Mouse (Mus musculus) MEL (cell line): Measurements from ENCODE around the gene Washc2. TPM values are rescaled to one million over a fixed set of nuclear protein-coding genes. Genes with fewer than 3 reads are reported as not detected.
"Not testable (repeated sequence)": the region's sequence is repeated elsewhere in the genome, so short reads cannot be mapped to it uniquely, and the experiment has no call there.

Source experiments
- DNase-seq: peaks from one replicate; pipeline ENCODE4 v3.0.0; 2011; ENCODE audit warnings: low read depth, low spot score
- H3K27ac ChIP-seq: 2 replicates; pipeline ENCODE4 v1.5.1; 2012; ENCODE audit warnings: low read depth, mild to moderate bottlenecking, control low read depth, low read length, moderate library complexity; ENCODE audit not compliant: control insufficient read depth
- H3K27me3 ChIP-seq, 2 experiments: fragments of 150-350 bp in 1 of 2; sonication (generic) in 1 of 2; 2 replicates each; pipeline ENCODE4 v1.6.1; 2012; ENCODE audit warnings: low read length in 2 of 2, mild to moderate bottlenecking in 2 of 2, improper control_type of control experiment in 1 of 2, moderate library complexity in 1 of 2; ENCODE audit not compliant: insufficient read depth in 2 of 2, control insufficient read depth in 1 of 2
- H3K36me3 ChIP-seq, 2 experiments: 2 replicates each; pipeline ENCODE4 v1.6.1; 2012 to 2014; ENCODE audit warnings: low read length in 2 of 2, improper control_type of control experiment in 1 of 2, inconsistent platforms in 1 of 2, mild to moderate bottlenecking in 1 of 2; ENCODE audit not compliant: insufficient read depth in 2 of 2, control insufficient read depth in 1 of 2
- H3K4me1 ChIP-seq, 2 experiments: fragments of 150-350 bp in 1 of 2; sonication (generic) in 1 of 2; 2 replicates each; pipeline ENCODE4 v1.6.1; 2012; ENCODE audit warnings: low read length in 2 of 2, improper control_type of control experiment in 1 of 2, mild to moderate bottlenecking in 1 of 2; ENCODE audit not compliant: insufficient read depth in 2 of 2, control insufficient read depth in 1 of 2
- H3K4me3 ChIP-seq, 2 experiments: fragments of 150-350 bp in 1 of 2; sonication (generic) in 1 of 2; 2 replicates each; pipeline ENCODE4 v1.5.1; 2012; ENCODE audit warnings: low read depth in 2 of 2, low read length in 2 of 2, mild to moderate bottlenecking in 2 of 2, moderate library complexity in 2 of 2, control low read depth in 1 of 2, improper control_type of control experiment in 1 of 2; ENCODE audit not compliant: control insufficient read depth in 1 of 2, insufficient read depth in 1 of 2
- H3K79me2 ChIP-seq: 2 replicates; pipeline ENCODE4 v1.6.1; 2012; ENCODE audit warnings: mild to moderate bottlenecking, low read length, moderate library complexity; ENCODE audit not compliant: control insufficient read depth, poor library complexity, insufficient read depth
- H3K9ac ChIP-seq: 2 replicates; pipeline ENCODE4 v1.6.1; 2012; ENCODE audit warnings: low read depth, mild to moderate bottlenecking, control low read depth, low read length, moderate library complexity; ENCODE audit not compliant: control insufficient read depth, poor library complexity, severe bottlenecking
- H3K9me3 ChIP-seq: fragments of 150-350 bp; sonication (generic); replicated peaks from 2 replicates; pipeline ENCODE4 v1.6.1; 2012; ENCODE audit warnings: mild to moderate bottlenecking, low read length, improper control_type of control experiment, moderate library complexity; ENCODE audit not compliant: insufficient read depth
- CHD2 ChIP-seq: IDR thresholded peaks from 2 replicates; pipeline ENCODE4 v1.6.1; 2011; ENCODE audit warnings: low read length, improper control_type of control experiment
- CTCF ChIP-seq, 3 experiments: IDR thresholded peaks in 2 of 3; conservative IDR thresholded peaks in 1 of 3; 2 replicates each; pipeline ENCODE4 v1.5.1; 2011 to 2012; ENCODE audit warnings: low read length in 3 of 3, low read depth in 2 of 3, mild to moderate bottlenecking in 2 of 3, improper control_type of control experiment in 1 of 3, inconsistent platforms in 1 of 3, mixed read lengths in 1 of 3, moderate library complexity in 1 of 3; ENCODE audit not compliant: control insufficient read depth in 1 of 3, insufficient read depth in 1 of 3, poor library complexity in 1 of 3, severe bottlenecking in 1 of 3
- E2F4 ChIP-seq: IDR thresholded peaks from 2 replicates; pipeline ENCODE4 v1.6.1; 2011; ENCODE audit warnings: low read depth, low read length, improper control_type of control experiment, borderline replicate concordance
- ELF1 ChIP-seq: IDR thresholded peaks from 2 replicates; pipeline ENCODE4 v1.6.1; 2014; ENCODE audit warnings: low read depth, mild to moderate bottlenecking, inconsistent platforms, low read length, improper control_type of control experiment, moderate library complexity
- EP300 ChIP-seq, 2 experiments: IDR thresholded peaks; 2 replicates each; pipeline ENCODE4 v1.6.1; 2011; ENCODE audit warnings: improper control_type of control experiment in 2 of 2, low read length in 2 of 2, low read depth in 1 of 2, mild to moderate bottlenecking in 1 of 2
- GABPA ChIP-seq: IDR thresholded peaks from 2 replicates; pipeline ENCODE4 v1.6.1; 2012; ENCODE audit warnings: low read depth, mild to moderate bottlenecking, inconsistent platforms, low read length, improper control_type of control experiment, moderate library complexity
- GATA1 ChIP-seq: IDR thresholded peaks from 2 replicates; pipeline ENCODE4 v1.6.1; 2011; ENCODE audit warnings: low read depth, low read length, improper control_type of control experiment
- HCFC1 ChIP-seq: IDR thresholded peaks from 2 replicates; pipeline ENCODE4 v1.6.1; 2012; ENCODE audit warnings: low read depth, mild to moderate bottlenecking, inconsistent platforms, low read length, improper control_type of control experiment, moderate library complexity
- KAT2A ChIP-seq: conservative IDR thresholded peaks from 2 replicates; pipeline ENCODE4 v1.6.1; 2012; ENCODE audit warnings: low read depth, low read length, improper control_type of control experiment, inconsistent platforms
- MAZ ChIP-seq: IDR thresholded peaks from 2 replicates; pipeline ENCODE4 v1.6.1; 2012; ENCODE audit warnings: low read depth, mild to moderate bottlenecking, inconsistent platforms, low read length, improper control_type of control experiment
- MEF2A ChIP-seq: IDR thresholded peaks from 2 replicates; pipeline ENCODE4 v1.6.1; 2014; ENCODE audit warnings: low read depth, mild to moderate bottlenecking, inconsistent platforms, low read length, improper control_type of control experiment; ENCODE audit not compliant: poor library complexity, insufficient replicate concordance, severe bottlenecking; ENCODE audit errors: extremely low read depth
- MYC ChIP-seq: IDR thresholded peaks from 2 replicates; pipeline ENCODE4 v1.6.1; 2011; ENCODE audit warnings: low read depth, mild to moderate bottlenecking, low read length, improper control_type of control experiment, moderate library complexity
- POLR2A ChIP-seq, 2 experiments: IDR thresholded peaks; 2 replicates each; pipeline ENCODE4 v1.6.1; 2011 to 2012; ENCODE audit warnings: low read length in 2 of 2, mild to moderate bottlenecking in 2 of 2, control low read depth in 1 of 2, improper control_type of control experiment in 1 of 2, low read depth in 1 of 2, moderate library complexity in 1 of 2; ENCODE audit not compliant: control insufficient read depth in 1 of 2, insufficient read depth in 1 of 2, poor library complexity in 1 of 2
- POLR2AphosphoS2 ChIP-seq: IDR thresholded peaks from 2 replicates; pipeline ENCODE4 v1.6.1; 2011; ENCODE audit warnings: low read length, improper control_type of control experiment
- POLR2AphosphoS5 ChIP-seq: IDR thresholded peaks from 2 replicates; pipeline ENCODE4 v1.6.1; 2012; ENCODE audit warnings: low read depth, borderline replicate concordance, mild to moderate bottlenecking, inconsistent platforms, low read length, moderate library complexity, mixed read lengths
- TBP ChIP-seq: IDR thresholded peaks from 2 replicates; pipeline ENCODE4 v1.8.0; 2011; ENCODE audit warnings: low read depth, low read length, improper control_type of control experiment
- TCF12 ChIP-seq: IDR thresholded peaks from 2 replicates; pipeline ENCODE4 v1.6.1; 2014; ENCODE audit warnings: low read depth, mild to moderate bottlenecking, inconsistent platforms, low read length, improper control_type of control experiment, moderate library complexity
- USF1 ChIP-seq: IDR thresholded peaks from 2 replicates; pipeline ENCODE4 v1.6.1; 2014; ENCODE audit warnings: low read depth, mild to moderate bottlenecking, inconsistent platforms, low read length, improper control_type of control experiment, moderate library complexity
- ZC3H11A ChIP-seq: IDR thresholded peaks from 2 replicates; pipeline ENCODE4 v1.6.1; 2012; ENCODE audit warnings: low read depth, mild to moderate bottlenecking, inconsistent platforms, low read length, improper control_type of control experiment
- ZKSCAN1 ChIP-seq: IDR thresholded peaks from 2 replicates; pipeline ENCODE4 v1.6.1; 2012; ENCODE audit warnings: low read depth, mild to moderate bottlenecking, inconsistent platforms, low read length, improper control_type of control experiment, moderate library complexity
- ZMIZ1 ChIP-seq: IDR thresholded peaks from 2 replicates; pipeline ENCODE4 v1.6.1; 2012; ENCODE audit warnings: low read depth, mild to moderate bottlenecking, inconsistent platforms, low read length, improper control_type of control experiment, moderate library complexity
- ZNF384 ChIP-seq: IDR thresholded peaks from 2 replicates; pipeline ENCODE4 v1.6.1; 2012; ENCODE audit warnings: low read depth, mild to moderate bottlenecking, inconsistent platforms, low read length, improper control_type of control experiment
- polyA plus RNA-seq, 2 experiments: library from polyadenylated mRNA; stranded (reverse) in 1 of 2; unstranded in 1 of 2; fragments of >175 nt in 1 of 2; fragments of >200 nt in 1 of 2; gene quantifications; 2 replicates each; pipeline versions ENCODE4 v1.2.1 to v1.2.4; 2012; ENCODE audit warnings: low replicate concordance in 2 of 2, low read depth in 1 of 2; ENCODE audit not compliant: insufficient read length in 2 of 2, insufficient read depth in 1 of 2, missing spikeins in 1 of 2
- total RNA-seq: library from RNA; depleted of rRNA; stranded (reverse); fragments of 300-350 nt; gene quantifications from 2 replicates; pipeline ENCODE4 v1.2.3, GENCODE M21; 2012

The Washc2 gene
- total and polyA plus RNA-seq, 3 experiments = 25.3 to 38.3 TPM; not detected in 1

GRCm38 (mm10) chr6:116207729-116208534 is at the start of gene Washc2 (continued):
- TF ChIP-seq MAZ = 0 out of 2 replicates have a peak, but pooled peaks have one; percentile 55
- TF ChIP-seq ZC3H11A = no peak
- TF ChIP-seq POLR2A (IDR thresholded peaks at IDR 0.05; ENCODE audit: control insufficient read depth in 1 of 2, insufficient read depth in 1 of 2, low read depth in 1 of 2, low read length in 2 of 2, poor library complexity in 1 of 2) = peak; percentile 77 to 89
- TF ChIP-seq MEF2A = no peak

DNA sequence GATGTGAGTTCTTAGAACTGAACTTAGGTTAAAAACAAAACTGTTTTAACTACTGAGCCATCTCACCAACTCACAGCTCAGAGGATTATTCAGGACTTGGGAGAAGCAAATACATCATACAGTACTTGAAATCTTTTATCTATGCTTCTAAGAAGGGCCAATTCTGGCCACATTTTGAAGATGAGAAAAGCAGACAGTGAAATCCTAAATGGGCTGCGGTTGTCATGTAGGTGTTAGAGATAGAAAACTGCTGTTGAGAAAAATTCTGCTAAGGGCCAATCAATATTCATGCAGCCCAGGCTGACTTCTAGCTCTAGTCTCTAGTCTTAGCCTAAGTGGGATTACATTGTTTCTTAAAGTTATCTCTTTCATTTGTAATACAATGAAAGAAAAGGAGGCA is 41.5 kb upstream of the Washc2 start:
- Histone ChIP-seq H3K9ac (no peak overlapping the region), H3K79me2 (no peaks in the 10 kb centered on the region), H3K4me1 (peaks cover 0 to 2% of the 10 kb centered on the region in 2 experiments; a peak in 1 of 4 replicates), H3K36me3 (no peaks in the 10 kb centered on the region; a peak in 1 of 4 replicates), H3K9me3 (no peaks in the 10 kb centered on the region), H3K4me3 (no peak overlapping the region), H3K27ac (no peak overlapping the region), H3K27me3 (no peaks in the 10 kb centered on the region)
- TF ChIP-seq USF1 (no peak), GABPA (no peak), EP300 (IDR thresholded peaks at IDR 0.05; ENCODE audit: low read depth in 1 of 2, low read length in 2 of 2) (no peak), MAZ (no peak), CTCF (IDR thresholded peaks at IDR 0.05 in 2 of 3, conservative IDR thresholded peaks at IDR 0.05 in 1 of 3; ENCODE audit: control insufficient read depth in 1 of 3, insufficient read depth in 1 of 3, low read depth in 2 of 3, low read length in 3 of 3, poor library complexity in 1 of 3, severe bottlenecking in 1 of 3) (no peak), KAT2A (no peak)
- no peak for DNase-seq

GRCm38 (mm10) chr6:116173511-116174099 is 34.2 kb upstream of the Washc2 start:
- not testable (repeated sequence) for H3K4me3 ChIP-seq, H3K9ac ChIP-seq, H3K27ac ChIP-seq, H3K4me1 ChIP-seq, H3K27me3 ChIP-seq, H3K36me3 ChIP-seq, H3K79me2 ChIP-seq, DNase-seq, H3K9me3 ChIP-seq

- Histone ChIP-seq H3K4me1 (no peaks in the 10 kb centered on the region), H3K4me3 (no peak overlapping the region), H3K27me3 (no peaks in the 10 kb centered on the region), H3K9me3 (no peaks in the 10 kb centered on the region), H3K79me2 (no peaks in the 10 kb centered on the region), H3K9ac (no peak overlapping the region), H3K27ac (no peak overlapping the region), H3K36me3 (peaks cover 0 to 2% of the 10 kb centered on the region in 2 experiments; a peak in 1 of 4 replicates)
- no peak for DNase-seq
- TF ChIP-seq TBP (no peak), MYC (no peak), ELF1 (no peak), USF1 (no peak), TCF12 (no peak), E2F4 (no peak), ZKSCAN1 (no peak), MAZ (no peak), GATA1 (no peak), ZNF384 (no peak), POLR2AphosphoS2 (no peak), HCFC1 (no peak), ZMIZ1 (no peak), CHD2 (no peak), POLR2AphosphoS5 (no peak), GABPA (no peak)
Observed at GRCm38 (mm10) chr6:116178376-116178775, 29.5 kb upstream of the Washc2 start.
